ENCODE assay signal across 20 mouse cellular contexts in genomic region chr17:47214111-47214510, GRCm38 (mm10).
DNase-seq lines count a peak whose midpoint lies in the region; TF ChIP-seq lines count a peak whose summit lies in the region.
"Had no signal": no experiment of that assay in that cellular context is flagged by ENCODE, and none has a peak within 500 bp of the region (broad histone marks: within the 10 kb centered on the region; RNA-seq: fewer than 3 reads in every experiment).

No protein-coding gene starts in this region.

- TF ChIP-seq CTCF in bone marrow, adult 2 months (IDR thresholded peaks at IDR 0.05; ENCODE audit: control insufficient read depth, insufficient read depth, low read length), result no peak

- H3K36me3 ChIP-seq in macrophage (ENCODE audit: inconsistent target), result no peaks in the 10 kb centered on the region
- H3K36me3 ChIP-seq: forebrain, embryonic 15.5 days; heart, embryonic 12.5 days; liver, embryonic 15.5 days; midbrain, embryonic 15.5 days had no signal

- WGBS in bone marrow, adult 2 months, result 6% methylated on average over 8 of the region's 8 CpGs
- 5% methylated on average over 8 of the region's 8 CpGs for WGBS in macrophage (ENCODE audit: missing documents)

- peak; percentile 7 to 18 for DNase-seq in heart, adult 9 months (ENCODE audit: low spot score in 2 of 2)
- no peak for DNase-seq in heart, postnatal 10 days
- DNase-seq in 416B (ENCODE audit: low read depth), result peak; percentile 28
- DNase-seq in right cerebral cortex, postnatal 14 days, result no peak
- no peak for DNase-seq in gastrocnemius, postnatal 10 days
- DNase-seq in layer of hippocampus, adult 11-12 months (ENCODE audit: low spot score), result no peak
- DNase-seq: adrenal gland, postnatal 10 days; B cell, adult 2 months; cerebellum, adult 9-11 months; embryo, embryonic 11 days; gastrocnemius, postnatal 36 days; thymus, adult 2 months had no signal

- H3K79me2 ChIP-seq in macrophage (ENCODE audit: inconsistent target), result peaks cover 73% of the 10 kb centered on the region

- intact Hi-C loops in heart, postnatal 10 days (cut with DNase I), result no loop called here

- no peak for TF ChIP-seq POLR2A in bone marrow, adult 2 months (IDR thresholded peaks at IDR 0.05; ENCODE audit: borderline replicate concordance, control insufficient read depth, low read depth, low read length)

- no peak overlapping the region for H3K4me3 ChIP-seq in bone marrow, adult 2 months (replicated peaks; ENCODE audit: control insufficient read depth, low read depth, low read length)
- H3K4me3 ChIP-seq in macrophage (ENCODE audit: inconsistent target), result no peak overlapping the region
- H3K4me3 ChIP-seq: forebrain, embryonic 15.5 days; heart, embryonic 12.5 days; limb, embryonic 12.5 days; liver, embryonic 15.5 days; midbrain, embryonic 15.5 days had no signal

- peaks cover 4% of the 10 kb centered on the region for H3K4me1 ChIP-seq in bone marrow, adult 2 months (ENCODE audit: control insufficient read depth, insufficient read depth, low read length)
- H3K4me1 ChIP-seq: forebrain, embryonic 15.5 days; heart, embryonic 12.5 days; liver, embryonic 15.5 days had no signal

- H3K27ac ChIP-seq in bone marrow, adult 2 months (ENCODE audit: control insufficient read depth, insufficient read depth, low read depth, low read length, poor library complexity), result peak overlapping the region; percentile 53
- peak overlapping the region; percentile 76 for H3K27ac ChIP-seq in macrophage
- H3K27ac ChIP-seq: forebrain, embryonic 15.5 days; hindbrain, embryonic 14.5 days; limb, embryonic 12.5 days; liver, embryonic 15.5 days; midbrain, embryonic 15.5 days had no signal

Comparison
In these comparisons a context has a peak if more than half of its experiments do, and no peak if none do; other contexts are left out.
1. DNase-seq: peak in heart, adult 9 months (2 of 2) and 416B (single experiment); none in heart, postnatal 10 days (0 of 2), right cerebral cortex, postnatal 14 days (single experiment), gastrocnemius, postnatal 10 days (single experiment) and layer of hippocampus, adult 11-12 months (single experiment).